Mouse (Mus musculus): Measurements from ENCODE around the gene Tbc1d16.
A peak's percentile ranks its signal among the peaks of the same experiment; 100 is the strongest.

Gene Tbc1d16

GRCm38 (mm10) chr11:119176389-119177179 lies 51.7 kb downstream of the Tbc1d16 start:
- peak; percentile 82 to 96 for DNase-seq

GRCm38 (mm10) chr11:119171588-119171987 lies 56.7 kb downstream of the Tbc1d16 start:
- peak in 1 of 2 experiments; percentile 74 for DNase-seq

GRCm38 (mm10) chr11:119168851-119169250 lies 59.4 kb downstream of the Tbc1d16 start:
- DNase-seq: no peak

GRCm38 (mm10) chr11:119165995-119166394 lies 62.3 kb downstream of the Tbc1d16 start:
- no peak for DNase-seq

- no peak for DNase-seq
Observed at GRCm38 (mm10) chr11:119164375-119164774, 63.9 kb downstream of the Tbc1d16 start.

GRCm38 (mm10) chr11:119163734-119163992 lies 64.6 kb downstream of the Tbc1d16 start:
- no peak for DNase-seq

GRCm38 (mm10) chr11:119162959-119163733 lies 65.2 kb downstream of the Tbc1d16 start:
- DNase-seq: peak in 1 of 2 experiments; percentile 13

- no peak for DNase-seq
Observed at GRCm38 (mm10) chr11:119161665-119162064, 66.6 kb downstream of the Tbc1d16 start.

GRCm38 (mm10) chr11:119160050-119160449 lies 68.2 kb downstream of the Tbc1d16 start:
- no peak for DNase-seq

- peak; percentile 72 to 89 for DNase-seq
Observed at GRCm38 (mm10) chr11:119159496-119159895, 68.8 kb downstream of the Tbc1d16 start.

GRCm38 (mm10) chr11:119157377-119158189 lies 70.7 kb downstream of the Tbc1d16 start:
- DNase-seq: no peak

- DNase-seq: peak; percentile 44 to 74
Observed at GRCm38 (mm10) chr11:119156481-119157254, 71.6 kb downstream of the Tbc1d16 start.

GRCm38 (mm10) chr11:119155638-119156480 lies 72.4 kb downstream of the Tbc1d16 start:
- DNase-seq: peak; percentile 55 to 77

- DNase-seq: no peak
Observed at GRCm38 (mm10) chr11:119152321-119152831, 75.9 kb downstream of the Tbc1d16 start.

GRCm38 (mm10) chr11:119151073-119151607 lies 77.2 kb downstream of the Tbc1d16 start:
- no peak for DNase-seq

- DNase-seq: no peak
Observed at GRCm38 (mm10) chr11:119150442-119150841, 77.9 kb downstream of the Tbc1d16 start.

- DNase-seq: no peak
Observed at GRCm38 (mm10) chr11:119148829-119149228, 79.5 kb downstream of the Tbc1d16 start.

GRCm38 (mm10) chr11:119147153-119147552 lies 81.1 kb downstream of the Tbc1d16 start:
- no peak for DNase-seq

GRCm38 (mm10) chr11:119146140-119146539 lies 82.2 kb downstream of the Tbc1d16 start:
- no peak for DNase-seq

GRCm38 (mm10) chr11:119144801-119145475 lies 83.4 kb downstream of the Tbc1d16 start:
- no peak for DNase-seq

Measured in kidney, postnatal 25 days (tissue).